Mouse (Mus musculus): ENCODE measurements around the gene Unc45b. TPM values are rescaled to one million over a fixed set of nuclear protein-coding genes. Genes with fewer than 3 reads are reported as not detected.
A peak's percentile ranks its signal among the peaks of the same experiment; 100 is the strongest.

Unc45b gene
- total RNA-seq (2014; fragmentation: Nextera tagmentation) = not detected in 2 replicates
- total RNA-seq (2017) = not detected in 2 replicates

DNA sequence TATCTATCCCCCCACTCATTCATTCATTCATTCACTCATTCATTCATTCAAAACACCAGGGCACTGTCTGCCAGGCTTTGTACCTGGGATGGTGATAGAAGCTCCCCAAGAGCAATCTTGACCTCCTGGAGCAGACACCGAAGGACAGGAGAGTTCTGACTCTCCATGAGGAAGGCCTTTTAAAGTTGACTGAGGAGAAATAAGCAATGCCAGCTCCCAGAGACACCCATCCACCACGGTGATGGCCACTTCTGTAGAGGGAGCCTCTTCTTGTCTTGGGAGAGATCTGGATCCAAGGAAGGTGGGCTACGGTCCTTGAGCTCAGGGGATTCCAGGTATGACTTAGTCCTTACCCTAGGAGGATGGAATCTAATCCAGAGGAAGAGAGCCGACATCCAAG is at the start of gene Unc45b:
Gene Unc45b (plus strand): TSS at position 301 of the 400 bp plus-strand sequence.
- ATAC-seq (replicated peaks; ENCODE audit: poor library complexity, severe bottlenecking) = no peak

DNA sequence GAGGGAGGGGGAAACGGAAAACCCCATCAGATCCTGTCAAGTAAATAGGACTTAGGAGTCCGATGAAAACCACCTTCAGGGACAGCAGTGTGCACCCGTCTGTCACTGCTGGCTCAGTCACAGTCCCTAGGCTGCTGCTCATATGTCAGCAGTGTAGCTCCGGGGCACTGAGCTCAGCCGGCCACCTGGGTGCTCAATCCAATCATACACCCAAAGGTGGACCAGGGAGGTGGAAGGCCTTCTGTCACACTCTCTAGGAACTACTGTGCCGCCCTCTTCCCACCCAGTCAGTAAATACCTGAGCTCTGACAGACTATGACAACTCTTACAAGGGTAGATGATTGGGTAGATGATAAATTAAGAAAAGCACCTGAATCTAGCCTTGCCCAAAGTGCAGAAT is 49.6 kb upstream of the Unc45b start:
- ATAC-seq (replicated peaks; ENCODE audit: poor library complexity, severe bottlenecking) = peak; percentile 20; the same call in 1 of the 2 replicates

DNA sequence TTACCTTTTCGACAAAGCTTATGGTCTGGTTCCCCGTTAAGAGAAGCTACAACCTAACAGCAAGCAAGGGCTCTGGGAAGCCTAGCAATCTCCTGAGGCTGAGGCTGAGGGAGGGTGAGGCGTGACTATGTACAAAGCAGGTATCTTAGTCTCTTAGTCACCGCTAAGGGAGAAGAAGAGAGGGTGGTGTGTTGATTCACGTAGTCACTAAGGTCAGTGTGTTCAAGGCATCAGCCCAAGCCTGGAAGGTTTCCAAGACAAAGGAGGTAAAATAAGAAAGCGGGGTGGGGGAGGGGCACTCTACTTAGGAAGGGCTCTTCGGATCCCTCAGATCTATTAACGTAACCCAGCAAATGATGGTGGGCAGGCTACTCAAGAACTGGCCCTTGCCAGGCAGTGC is 48.8 kb upstream of the Unc45b start:
- ATAC-seq (replicated peaks; ENCODE audit: poor library complexity, severe bottlenecking) = no peak

DNA sequence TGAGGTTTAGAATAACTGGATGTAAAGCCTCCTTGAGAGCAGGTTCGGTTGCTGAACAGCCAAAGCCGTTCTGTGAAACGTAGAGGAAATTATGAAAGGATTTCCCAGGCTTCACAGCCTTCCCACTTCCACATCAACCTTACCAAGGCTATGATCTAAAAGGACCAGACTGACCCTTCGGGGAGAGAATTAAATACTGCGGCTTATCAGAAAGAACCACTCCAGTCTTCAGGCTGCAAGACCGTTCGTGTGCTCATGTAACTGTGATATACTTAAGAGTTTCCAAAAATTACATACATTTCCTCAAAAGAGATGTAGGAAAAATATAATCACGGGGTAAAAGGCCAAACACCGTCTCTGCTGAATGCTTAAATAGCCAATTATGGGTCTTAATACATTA is 47.7 kb upstream of the Unc45b start:
- ATAC-seq (replicated peaks; ENCODE audit: poor library complexity, severe bottlenecking) = no peak

DNA sequence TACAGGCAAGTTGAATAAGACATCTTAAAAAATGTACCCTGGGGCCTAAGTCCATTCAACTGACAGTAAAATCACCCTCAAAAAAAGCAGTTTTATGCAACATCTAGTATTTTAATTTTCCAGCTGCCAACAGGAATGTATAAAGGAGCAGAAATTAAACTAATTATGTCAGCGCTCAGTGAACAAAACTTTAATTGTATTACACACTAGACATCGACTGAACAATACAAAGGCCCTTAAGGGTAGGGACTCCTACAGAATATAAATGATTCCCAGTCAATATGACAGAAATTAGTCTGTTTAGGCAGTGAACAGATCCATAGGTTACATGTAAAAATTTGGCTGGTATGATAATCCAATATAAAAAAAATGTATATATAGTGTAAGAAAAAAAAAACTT is 47.3 kb upstream of the Unc45b start:
- ATAC-seq (replicated peaks; ENCODE audit: poor library complexity, severe bottlenecking) = no peak

DNA sequence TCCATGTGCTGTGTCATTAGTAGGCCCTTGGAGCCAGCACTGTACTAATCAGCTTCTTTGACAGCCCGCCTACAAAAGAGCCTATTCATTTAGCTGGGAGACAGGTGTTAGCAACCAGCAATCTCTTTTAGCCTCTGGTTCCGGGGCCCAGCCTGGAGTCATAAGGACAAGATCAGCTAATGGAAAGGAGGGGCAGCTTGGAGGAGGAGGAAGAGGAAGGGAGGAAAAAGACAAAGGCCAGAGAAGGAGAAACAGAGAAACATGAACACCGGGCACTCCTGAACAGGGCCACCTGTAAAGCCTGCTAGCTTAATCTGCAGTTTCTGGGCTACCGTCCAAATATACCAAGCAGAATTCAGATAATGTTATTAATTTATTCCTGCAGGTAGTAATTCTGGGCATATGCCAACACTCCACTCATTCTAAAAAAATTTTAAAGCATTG is 46.8 kb upstream of the Unc45b start:
- ATAC-seq (replicated peaks; ENCODE audit: poor library complexity, severe bottlenecking) = no peak

DNA sequence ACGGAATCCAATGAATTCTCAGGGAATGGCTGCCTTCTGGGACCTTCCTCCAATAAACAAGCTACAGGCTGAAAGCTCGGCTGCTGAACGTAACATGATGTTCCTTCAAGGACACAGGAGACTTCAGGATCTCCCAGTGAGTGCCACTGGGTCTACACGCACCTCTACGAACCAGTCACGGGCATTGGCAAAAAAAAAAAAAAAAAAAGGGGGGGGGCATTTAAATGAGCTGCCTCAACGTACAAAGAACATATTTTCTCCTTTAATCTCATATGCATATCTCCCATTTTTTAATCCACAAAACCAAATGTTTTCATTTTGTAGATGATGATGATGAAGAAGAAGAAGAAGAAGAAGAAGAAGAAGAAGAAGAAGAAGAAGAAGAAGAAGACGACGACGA is 44.4 kb upstream of the Unc45b start:
- ATAC-seq (replicated peaks; ENCODE audit: poor library complexity, severe bottlenecking) = no peak

DNA sequence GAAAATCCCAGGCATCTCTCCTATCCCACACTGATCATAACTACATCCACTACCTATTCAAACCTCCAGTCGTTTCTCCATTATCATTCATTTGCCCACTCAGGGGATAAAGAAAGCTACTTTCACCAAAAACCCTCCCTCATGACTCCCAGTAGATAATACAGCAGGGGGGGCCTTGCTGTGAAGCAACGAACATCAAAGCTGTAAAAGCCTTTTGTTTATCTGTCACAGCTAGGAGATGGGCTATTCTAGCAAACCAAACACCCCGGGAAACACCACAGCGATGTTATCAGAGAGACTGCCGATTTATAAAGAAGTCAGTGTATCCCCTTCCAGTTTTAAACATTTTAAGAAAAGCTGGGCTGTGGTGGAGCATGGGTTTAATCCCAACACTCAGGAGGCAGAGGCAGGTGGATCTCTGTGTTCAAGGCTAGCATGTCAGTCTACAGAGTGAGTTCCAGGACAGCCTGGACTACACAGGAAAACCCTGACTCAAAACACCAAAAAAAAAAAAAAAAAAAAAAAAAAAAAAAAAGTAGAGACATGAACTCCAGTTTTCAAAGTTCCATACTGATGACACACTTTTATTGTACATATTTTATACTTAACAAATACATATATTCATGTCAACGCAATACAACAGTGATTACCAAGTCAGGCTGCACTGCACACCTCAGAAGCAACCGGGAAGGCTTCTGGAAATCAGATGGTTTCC is 43.3 kb upstream of the Unc45b start:
- no peak for ATAC-seq (replicated peaks; ENCODE audit: poor library complexity, severe bottlenecking)

DNA sequence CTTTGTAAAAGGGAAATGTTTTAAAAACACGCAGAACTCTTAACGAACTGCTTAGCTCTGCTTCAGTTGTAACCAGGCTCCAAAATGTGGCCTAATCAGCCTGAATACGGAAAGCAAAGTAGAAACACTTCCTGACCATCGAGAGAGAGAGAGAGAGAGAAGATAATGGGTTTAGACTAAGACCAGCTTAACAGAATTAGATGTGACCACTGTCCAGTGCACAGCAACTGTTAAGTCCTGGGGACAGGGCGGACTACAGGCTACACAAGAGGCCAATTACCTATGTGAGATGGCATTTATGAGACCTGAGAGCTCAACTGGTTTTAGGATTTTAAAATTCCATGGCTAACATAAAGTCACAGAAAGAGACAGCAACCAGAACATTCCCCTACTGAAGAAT is 42.4 kb upstream of the Unc45b start:
- no peak for ATAC-seq (replicated peaks; ENCODE audit: poor library complexity, severe bottlenecking)

DNA sequence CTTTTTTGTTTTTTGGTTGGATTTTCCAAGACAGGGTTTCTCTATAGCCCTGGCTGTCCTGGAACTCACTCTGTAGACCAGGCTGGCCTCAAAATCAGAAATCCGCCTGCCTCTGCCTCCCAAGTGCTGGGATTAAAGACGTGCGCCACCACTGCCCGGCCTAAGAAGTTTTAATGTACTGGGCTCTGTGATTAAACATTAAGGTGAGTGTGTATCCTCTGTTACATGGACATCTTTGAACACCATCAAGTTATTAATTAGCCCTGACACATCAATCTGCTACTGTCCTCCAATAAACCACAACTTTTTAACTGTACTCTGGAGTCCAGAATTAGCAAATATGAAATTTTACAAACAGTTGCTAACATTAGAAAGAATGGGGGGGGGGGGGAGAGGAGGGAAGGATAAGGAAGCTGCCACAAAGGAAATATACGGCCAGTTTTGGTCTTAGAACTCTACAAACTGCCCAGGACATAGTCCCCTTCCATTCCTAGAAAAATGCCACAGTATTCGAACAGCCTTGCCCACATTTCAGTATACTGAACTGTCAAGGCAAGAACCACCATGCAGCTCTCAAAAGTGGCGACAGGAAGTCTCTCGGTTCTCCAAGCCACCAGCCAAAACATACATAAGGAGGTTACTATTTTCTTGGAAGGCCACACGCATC is 40.7 kb upstream of the Unc45b start:
- ATAC-seq (replicated peaks; ENCODE audit: poor library complexity, severe bottlenecking) = no peak

DNA sequence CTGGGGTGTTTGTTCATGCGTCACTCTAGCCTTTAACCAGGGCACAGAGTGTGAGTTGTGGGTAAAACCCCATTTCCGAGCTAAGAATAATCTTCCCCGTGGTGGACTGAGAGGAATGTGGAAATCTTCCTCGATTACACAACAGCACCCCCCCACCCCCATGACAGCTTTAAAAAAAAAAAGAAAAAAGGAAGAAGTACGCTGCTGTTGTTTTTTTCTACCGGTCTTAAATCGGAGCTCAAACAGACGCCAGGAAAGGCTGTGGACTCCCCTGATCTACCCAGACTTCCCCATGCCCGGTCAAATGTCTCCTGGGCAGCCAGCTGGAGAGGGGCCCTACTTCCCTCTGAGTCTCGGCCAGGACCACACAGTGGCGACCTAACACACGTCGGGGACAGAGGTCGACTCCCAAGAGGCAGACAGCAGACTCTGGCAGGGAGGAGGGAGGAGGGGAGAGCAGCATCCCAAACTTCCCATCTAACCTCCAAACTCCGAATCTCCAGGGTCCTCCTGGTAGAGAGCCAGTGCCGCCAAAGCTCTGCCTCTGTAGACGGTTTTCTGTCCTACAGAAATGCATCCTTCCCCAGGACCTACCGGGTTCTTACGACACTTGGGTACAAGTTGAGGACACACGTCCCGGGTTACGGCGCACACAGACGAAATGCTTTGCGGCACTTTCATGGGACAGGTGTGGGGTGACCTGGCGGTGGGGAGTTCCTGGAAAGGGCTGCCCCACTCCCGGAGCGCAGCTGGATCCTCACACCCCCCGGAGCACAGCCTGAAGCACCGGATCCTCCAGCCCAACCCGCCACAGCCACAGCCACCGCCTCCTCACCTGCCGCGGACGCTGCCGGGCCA is 39.9 kb upstream of the Unc45b start:
- ATAC-seq (replicated peaks; ENCODE audit: poor library complexity, severe bottlenecking) = peak; percentile 77

DNA sequence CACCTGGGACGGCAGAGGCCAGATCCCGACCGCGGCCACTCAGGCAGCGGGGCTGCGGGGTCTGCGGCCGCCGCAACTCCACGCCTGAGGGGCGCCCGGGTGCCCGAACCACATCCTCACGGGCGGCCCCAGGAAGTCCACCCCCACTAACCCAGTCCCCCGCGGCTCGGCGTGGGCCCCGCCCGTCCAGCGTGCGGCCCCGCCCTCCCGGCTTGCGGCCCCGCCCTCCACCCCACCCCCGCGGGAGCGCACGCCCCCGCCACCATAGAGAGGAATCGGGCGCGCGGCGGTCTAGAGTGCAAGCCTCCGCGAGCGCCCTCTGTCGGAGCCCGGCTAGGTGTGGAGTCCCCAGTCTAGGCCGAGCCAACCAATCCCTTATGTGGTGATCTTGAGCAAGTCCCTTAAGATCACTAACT is 39.3 kb upstream of the Unc45b start, which contains the start of gene Rffl:
Gene Rffl (minus strand): TSS at position 180 of the 416 bp plus-strand sequence.
- peak; percentile 65 for ATAC-seq (replicated peaks; ENCODE audit: poor library complexity, severe bottlenecking)

DNA sequence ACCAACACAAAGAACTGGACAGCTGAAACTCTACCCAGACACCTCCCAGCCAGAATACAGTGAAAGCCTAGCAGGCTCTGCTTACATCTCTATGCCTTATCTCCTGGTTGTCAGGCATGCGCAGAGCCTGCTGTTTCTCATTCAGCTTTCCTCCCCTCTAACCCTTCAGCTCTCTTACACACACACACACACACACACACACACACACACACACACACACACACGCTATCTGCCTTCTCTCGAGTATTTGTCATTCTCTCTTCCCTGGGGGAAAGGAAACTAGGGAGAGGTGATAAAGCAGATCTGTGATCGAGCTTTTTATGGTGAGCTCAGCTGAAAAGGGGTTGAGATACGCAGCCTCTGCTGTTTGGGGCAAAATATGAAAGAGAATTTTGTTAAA is 35.4 kb upstream of the Unc45b start:
- no peak for ATAC-seq (replicated peaks; ENCODE audit: poor library complexity, severe bottlenecking)

DNA sequence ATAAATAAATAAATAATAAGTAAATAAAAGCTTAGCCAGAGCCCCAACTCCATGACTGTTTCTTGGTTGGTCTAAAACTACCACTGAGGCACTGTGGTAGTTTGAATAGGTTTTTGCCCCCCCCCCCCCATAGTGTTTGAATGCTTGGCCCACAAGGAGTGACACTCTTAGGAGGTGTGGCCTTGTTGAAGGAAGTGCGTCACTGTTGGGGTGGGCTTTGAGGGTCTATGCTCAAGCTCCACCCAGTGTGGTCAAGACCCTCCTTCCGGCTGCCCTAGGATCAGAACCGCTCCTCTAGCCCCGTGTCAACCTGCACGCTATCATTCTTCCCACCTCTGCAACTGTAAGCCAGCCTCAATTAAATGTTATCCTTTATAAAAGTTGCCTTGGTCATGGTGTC is 34.7 kb upstream of the Unc45b start:
- ATAC-seq (replicated peaks; ENCODE audit: poor library complexity, severe bottlenecking) = no peak

DNA sequence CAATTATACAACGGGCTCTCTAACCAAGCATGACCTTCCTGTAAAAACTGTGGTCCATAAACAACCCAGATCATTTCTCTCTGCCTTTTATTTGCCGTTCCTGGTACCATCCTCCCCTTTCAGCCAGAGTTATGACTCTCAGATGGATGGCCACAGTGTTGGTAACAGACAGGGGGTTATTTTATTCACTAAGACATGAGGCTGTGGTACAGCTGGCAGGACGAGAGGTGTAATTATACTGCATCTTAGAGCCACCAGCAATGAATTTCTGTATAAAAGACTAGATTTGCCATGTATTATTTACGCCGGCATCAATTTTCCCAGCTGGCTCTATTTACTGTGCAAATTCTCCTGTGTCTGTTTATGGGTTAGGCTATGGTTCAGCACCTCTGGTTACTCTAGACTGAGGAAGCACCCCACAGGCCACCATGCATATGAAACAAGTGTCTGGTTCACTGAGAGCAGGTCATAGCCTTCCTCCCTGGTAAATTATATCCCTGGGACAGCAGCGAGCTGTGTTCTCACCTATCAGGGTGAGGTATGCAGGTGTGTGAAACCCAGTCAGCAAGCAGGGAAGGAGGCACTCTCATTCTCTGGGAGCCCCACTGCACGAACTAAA is 32.5 kb upstream of the Unc45b start:
- no peak for ATAC-seq (replicated peaks; ENCODE audit: poor library complexity, severe bottlenecking)

DNA sequence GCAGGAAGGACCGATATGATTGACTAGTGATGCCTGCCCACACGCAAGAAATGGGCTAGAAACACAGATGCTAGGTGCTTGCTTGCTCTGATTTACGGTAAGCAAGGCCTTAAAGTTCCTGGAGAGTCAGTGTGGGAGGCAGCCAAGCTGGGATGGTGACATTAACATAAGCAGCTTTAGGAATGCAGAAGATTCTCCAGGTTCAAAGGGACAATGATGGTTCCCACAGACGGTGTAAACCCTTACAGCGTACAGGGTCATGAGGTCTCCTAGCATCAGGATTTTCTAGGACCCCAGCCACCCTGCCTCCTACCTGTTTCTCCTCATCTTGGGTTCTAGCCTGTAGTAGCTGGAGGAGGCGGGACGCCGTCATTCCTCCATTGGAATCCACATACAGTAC is 27.2 kb upstream of the Unc45b start:
- no peak for ATAC-seq (replicated peaks; ENCODE audit: poor library complexity, severe bottlenecking)

DNA sequence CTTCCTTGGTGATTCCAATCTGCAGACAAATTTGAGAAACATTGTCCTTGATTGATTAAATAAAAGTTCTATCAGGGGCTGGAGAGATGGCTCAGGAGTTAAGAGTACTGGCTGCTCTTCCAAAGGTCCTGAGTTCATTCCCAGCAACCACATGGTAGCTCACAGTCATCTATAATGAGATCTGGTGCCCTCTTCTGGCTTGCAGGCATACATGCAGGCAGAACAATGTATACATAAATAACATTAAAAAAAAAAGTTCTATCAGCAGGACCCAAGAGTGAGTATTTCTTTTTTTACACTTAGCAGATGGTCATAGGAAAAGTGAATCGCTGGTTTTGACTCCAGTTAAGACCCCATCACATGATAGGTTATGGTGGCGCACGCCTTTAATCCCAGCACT is 23.8 kb upstream of the Unc45b start:
- no peak for ATAC-seq (replicated peaks; ENCODE audit: poor library complexity, severe bottlenecking)

DNA sequence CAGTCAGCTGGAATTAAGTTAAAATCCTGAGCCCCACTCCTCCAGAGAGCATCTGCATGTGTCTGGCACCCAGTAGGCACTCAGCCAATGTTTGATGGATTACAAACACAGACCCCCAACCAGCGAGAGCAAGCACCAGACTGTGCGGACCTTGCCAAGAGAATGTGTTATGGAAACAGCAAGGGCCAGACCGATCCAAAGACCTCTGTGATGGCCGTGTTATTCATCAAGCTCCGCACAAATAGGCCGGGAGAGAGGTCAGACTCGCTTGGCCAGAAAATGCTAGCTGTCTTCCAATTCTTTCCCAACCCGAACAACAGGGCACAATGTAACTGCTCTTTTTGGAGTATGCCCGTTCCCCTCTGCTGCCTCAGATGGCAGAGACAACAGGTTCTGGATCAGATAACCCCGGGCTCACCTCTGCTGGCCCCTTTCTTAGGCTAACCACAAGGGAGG is 21.8 kb upstream of the Unc45b start:
- ATAC-seq (replicated peaks; ENCODE audit: poor library complexity, severe bottlenecking) = no peak

DNA sequence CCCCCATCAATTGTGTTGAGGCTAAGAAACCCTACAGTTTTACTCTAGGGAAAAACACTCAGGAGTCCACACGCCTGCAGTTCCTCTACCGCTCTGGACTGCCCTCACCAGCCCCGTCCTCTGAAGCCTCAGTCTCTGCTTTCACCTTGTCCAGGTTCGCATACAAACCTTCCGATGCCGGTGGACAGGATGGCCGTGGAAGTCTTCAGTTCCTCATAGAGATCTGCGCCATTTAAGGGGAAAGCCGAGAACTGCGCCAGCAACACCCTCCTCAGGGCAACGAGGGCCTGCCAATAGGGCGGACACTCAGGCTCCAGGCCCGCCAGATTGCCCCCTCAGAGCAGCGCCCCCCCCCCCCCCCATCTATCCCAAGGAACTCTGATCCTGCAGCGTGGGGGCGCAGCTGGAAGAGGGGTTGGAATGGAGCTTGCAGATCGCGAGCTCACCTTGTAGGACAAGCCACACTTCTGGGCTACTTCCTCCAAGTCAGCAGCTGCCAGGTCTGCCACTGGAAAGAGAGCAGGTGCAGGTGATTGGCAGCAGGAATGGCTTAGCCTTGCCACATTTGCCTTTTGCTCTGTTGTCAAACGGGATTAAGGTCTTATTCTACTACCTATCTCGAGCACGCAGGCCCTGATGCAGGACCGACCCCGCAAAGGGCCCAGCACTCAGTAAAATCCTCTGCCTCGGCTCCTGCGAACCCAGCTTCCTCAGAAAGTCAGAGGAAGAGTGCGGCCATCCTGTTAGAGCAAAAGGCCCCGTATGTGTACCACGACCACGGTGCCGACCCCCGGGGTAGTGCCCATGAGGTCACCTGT is 20.6 kb upstream of the Unc45b start:
- peak; percentile 28 for ATAC-seq (replicated peaks; ENCODE audit: poor library complexity, severe bottlenecking)

DNA sequence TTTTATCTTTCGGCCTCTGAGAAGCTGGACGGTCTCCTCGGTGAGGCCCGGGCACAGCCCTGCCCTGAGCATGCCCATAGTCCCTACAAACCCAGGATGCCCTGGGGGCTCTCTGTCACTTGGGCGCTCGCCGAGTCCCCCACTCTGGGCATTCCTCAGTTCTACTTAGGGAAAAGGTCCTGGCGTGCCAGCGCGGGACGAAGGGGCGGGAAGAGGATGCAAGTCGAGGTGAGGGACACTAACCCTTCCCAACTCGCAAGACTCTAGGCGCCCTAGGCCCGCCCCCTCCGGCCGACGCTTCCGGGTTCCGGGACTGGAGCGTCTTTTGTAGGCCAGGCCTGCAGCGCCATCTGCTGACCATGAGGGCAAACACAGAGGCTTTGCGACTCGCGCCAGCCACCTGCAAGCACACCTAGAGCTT is 20.0 kb upstream of the Unc45b start, which contains the start of gene Rad51d:
Gene Rad51d (minus strand): TSS at position 273 of the 421 bp plus-strand sequence.
- peak; percentile 96 for ATAC-seq (replicated peaks; ENCODE audit: poor library complexity, severe bottlenecking)

Data from granulocyte monocyte progenitor cell, adult 5-6 weeks (primary cell).